Mouse (Mus musculus) neural tube, embryonic 13.5 days (tissue): ENCODE results near the gene Prkar1a. TPM values are rescaled to one million over a fixed set of nuclear protein-coding genes. Genes with fewer than 3 reads are reported as not detected.
A peak's percentile ranks its signal among the peaks of the same experiment; 100 is the strongest.

Source experiments
- ATAC-seq: fragments of 200-750 bp; cut with Nextera tagmentation; 2 replicates; pipeline ENCODE4 v1.8.0; 2017; ENCODE audit warnings: low read depth, mild to moderate bottlenecking, moderate TSS enrichment, moderate library complexity
- H3K27ac ChIP-seq: fragments of 300-500 bp; sonication (generic); replicated peaks from 2 replicates; pipeline ENCODE4 v1.5.1; 2015; ENCODE audit warnings: moderate library complexity, mild to moderate bottlenecking, inconsistent platforms
- H3K27me3 ChIP-seq: fragments of 300-500 bp; sonication (generic); 2 replicates; pipeline ENCODE4 v1.6.1; 2015; ENCODE audit warnings: mild to moderate bottlenecking, inconsistent platforms
- H3K36me3 ChIP-seq: fragments of 300-500 bp; sonication (generic); 2 replicates; pipeline ENCODE4 v1.6.1; 2015; ENCODE audit warnings: mild to moderate bottlenecking, inconsistent platforms
- H3K4me1 ChIP-seq: fragments of 300-500 bp; sonication (generic); replicated peaks from 2 replicates; pipeline ENCODE4 v1.6.1; 2015; ENCODE audit warnings: inconsistent platforms
- H3K4me2 ChIP-seq: fragments of 300-500 bp; sonication (generic); 2 replicates; pipeline ENCODE4 v1.6.1; 2015; ENCODE audit warnings: inconsistent platforms, mild to moderate bottlenecking, moderate library complexity
- H3K4me3 ChIP-seq: fragments of 300-500 bp; sonication (generic); 2 replicates; pipeline ENCODE4 v1.5.1; 2015; ENCODE audit warnings: mild to moderate bottlenecking, inconsistent platforms
- H3K9ac ChIP-seq: fragments of 300-500 bp; sonication (generic); 2 replicates; pipeline ENCODE4 v1.6.1; 2015; ENCODE audit warnings: moderate library complexity, mild to moderate bottlenecking, inconsistent platforms
- H3K9me3 ChIP-seq: fragments of 300-500 bp; sonication (generic); 2 replicates; pipeline ENCODE4 v1.6.1; 2016; ENCODE audit warnings: inconsistent platforms
- WGBS: fragments of 180-500 bp; shearing (Covaris S2); methylation state at CpG from one replicate; pipeline ENCODE4 v1.1.7; 2015; 5-methylcytosine and 5-hydroxymethylcytosine counted together
- polyA plus RNA-seq: library from polyadenylated mRNA; unstranded; fragments of >200 nt; fragmentation: Nextera tagmentation; extraction: Ambion mirVana; gene quantifications from 2 replicates; pipeline ENCODE4 v1.2.1, GENCODE M21; 2015

Gene Prkar1a
- polyA plus RNA-seq, 1 experiment from 2014 or later = 457 TPM

- Histone ChIP-seq H3K4me2 (no peak overlapping the region), H3K27me3 (no peaks in the 10 kb centered on the region), H3K27ac (no peak overlapping the region), H3K9ac (no peak overlapping the region), H3K9me3 (no peaks in the 10 kb centered on the region), H3K36me3 (peaks cover 59% of the 10 kb centered on the region), H3K4me3 (no peak overlapping the region), H3K4me1 (peaks cover 3% of the 10 kb centered on the region; the same call in 1 of the 2 replicates)
- ATAC-seq = no peak
- 92% methylated on average over 8 of the region's 8 CpGs for WGBS
Observed at GRCm38 (mm10) chr11:109669149-109669708, 20.0 kb downstream of the Prkar1a start.

DNA sequence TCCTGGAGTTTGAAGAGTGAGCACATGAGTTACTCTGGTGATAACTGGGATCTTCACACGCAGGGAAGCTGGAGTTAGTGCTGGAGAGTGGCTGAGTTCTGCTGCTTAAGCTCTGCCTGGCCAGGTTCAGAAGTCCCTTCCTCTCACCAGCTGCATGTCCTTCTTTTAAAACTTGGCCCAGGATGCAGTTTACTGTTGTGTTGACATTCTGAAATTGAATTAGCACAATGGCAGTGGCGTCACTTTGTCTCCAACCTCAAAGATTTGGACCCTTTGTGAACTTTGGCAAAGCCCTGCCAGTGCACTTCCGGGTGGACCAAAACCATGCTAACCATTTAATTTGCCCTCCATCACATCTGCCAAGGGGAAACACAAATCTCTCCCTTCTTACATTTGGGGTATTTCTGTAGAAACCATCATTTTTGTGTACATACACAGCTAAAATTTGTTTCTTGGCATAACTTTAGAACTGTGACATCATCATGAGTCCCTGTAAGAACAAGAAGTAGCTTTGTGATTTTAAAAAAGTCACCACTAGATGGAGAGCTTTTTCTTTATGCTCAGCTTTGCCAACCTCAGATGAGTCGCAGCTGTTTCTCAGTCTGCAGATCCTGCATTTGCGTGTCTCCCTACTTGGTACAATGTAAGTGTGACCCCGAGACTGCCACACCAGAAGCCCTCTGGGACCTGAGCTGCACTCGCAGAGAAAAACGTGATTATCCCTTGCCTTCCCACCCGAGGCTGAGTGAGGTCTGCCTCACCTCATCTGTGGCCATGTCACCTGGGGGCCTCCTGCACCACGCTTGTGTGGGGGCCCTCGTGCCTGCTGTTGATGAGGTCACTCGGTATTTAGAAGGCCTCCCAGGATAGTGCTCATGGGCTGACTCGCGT, 21.1 kb downstream of the Prkar1a start:
- Histone ChIP-seq H3K4me1 (peaks cover 3% of the 10 kb centered on the region; the same call in 1 of the 2 replicates), H3K9me3 (no peaks in the 10 kb centered on the region), H3K27me3 (no peaks in the 10 kb centered on the region), H3K4me2 (no peak overlapping the region), H3K27ac (peak overlapping the region; percentile 56; the same call in 1 of the 2 replicates), H3K4me3 (no peak overlapping the region), H3K9ac (no peak overlapping the region), H3K36me3 (peaks cover 48% of the 10 kb centered on the region)
- WGBS = 63% methylated on average over 14 of the region's 14 CpGs
- peak; percentile 59 for ATAC-seq

- H3K27me3 ChIP-seq = no peaks in the 10 kb centered on the region
- no peak overlapping the region for H3K9ac ChIP-seq
- H3K27ac ChIP-seq = no peak overlapping the region
- peaks cover 3% of the 10 kb centered on the region; the same call in 1 of the 2 replicates for H3K4me1 ChIP-seq
- H3K4me2 ChIP-seq = no peak overlapping the region
- WGBS = 82% methylated on average over 6 of the region's 6 CpGs
- H3K4me3 ChIP-seq = no peak overlapping the region
- H3K36me3 ChIP-seq = peaks cover 37% of the 10 kb centered on the region
- H3K9me3 ChIP-seq = no peaks in the 10 kb centered on the region
- ATAC-seq = no peak
Observed at GRCm38 (mm10) chr11:109671136-109672020, 22.2 kb downstream of the Prkar1a start.

GRCm38 (mm10) chr11:109672021-109672324, 22.8 kb downstream of the Prkar1a start:
- Histone ChIP-seq H3K4me1 (peaks cover 3% of the 10 kb centered on the region; the same call in 1 of the 2 replicates), H3K4me2 (no peak overlapping the region), H3K4me3 (no peak overlapping the region), H3K9me3 (no peaks in the 10 kb centered on the region), H3K27ac (no peak overlapping the region), H3K36me3 (peaks cover 31% of the 10 kb centered on the region), H3K27me3 (no peaks in the 10 kb centered on the region), H3K9ac (no peak overlapping the region)
- no peak for ATAC-seq
- 91% methylated on average over 5 of the region's 5 CpGs for WGBS

DNA sequence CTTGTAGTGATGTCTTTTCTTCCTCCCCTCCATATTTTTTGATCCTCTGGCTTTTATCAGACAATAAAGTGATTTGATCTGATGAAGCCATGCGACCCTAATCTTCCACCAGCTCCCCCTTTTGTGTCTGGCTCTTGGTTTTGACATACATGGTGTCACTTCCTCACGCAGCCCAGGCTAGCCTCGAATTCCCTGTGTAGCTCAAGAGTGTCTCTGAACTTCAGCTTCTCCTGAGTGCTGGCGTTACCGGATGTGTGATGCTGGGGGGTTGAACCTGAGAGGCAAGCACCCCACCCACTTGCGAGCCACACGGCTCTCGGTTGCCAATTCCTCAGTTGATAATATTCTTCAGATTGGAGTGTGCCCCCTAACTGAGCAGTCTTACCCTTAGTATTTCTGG, 23.2 kb downstream of the Prkar1a start:
- H3K9ac ChIP-seq = no peak overlapping the region
- H3K36me3 ChIP-seq = peaks cover 27% of the 10 kb centered on the region
- H3K4me2 ChIP-seq = no peak overlapping the region
- H3K4me3 ChIP-seq = no peak overlapping the region
- H3K9me3 ChIP-seq = no peaks in the 10 kb centered on the region
- H3K27me3 ChIP-seq = no peaks in the 10 kb centered on the region
- H3K27ac ChIP-seq = no peak overlapping the region
- ATAC-seq = no peak
- 87% methylated on average over 8 of the region's 8 CpGs for WGBS
- peaks cover 3% of the 10 kb centered on the region; the same call in 1 of the 2 replicates for H3K4me1 ChIP-seq

DNA sequence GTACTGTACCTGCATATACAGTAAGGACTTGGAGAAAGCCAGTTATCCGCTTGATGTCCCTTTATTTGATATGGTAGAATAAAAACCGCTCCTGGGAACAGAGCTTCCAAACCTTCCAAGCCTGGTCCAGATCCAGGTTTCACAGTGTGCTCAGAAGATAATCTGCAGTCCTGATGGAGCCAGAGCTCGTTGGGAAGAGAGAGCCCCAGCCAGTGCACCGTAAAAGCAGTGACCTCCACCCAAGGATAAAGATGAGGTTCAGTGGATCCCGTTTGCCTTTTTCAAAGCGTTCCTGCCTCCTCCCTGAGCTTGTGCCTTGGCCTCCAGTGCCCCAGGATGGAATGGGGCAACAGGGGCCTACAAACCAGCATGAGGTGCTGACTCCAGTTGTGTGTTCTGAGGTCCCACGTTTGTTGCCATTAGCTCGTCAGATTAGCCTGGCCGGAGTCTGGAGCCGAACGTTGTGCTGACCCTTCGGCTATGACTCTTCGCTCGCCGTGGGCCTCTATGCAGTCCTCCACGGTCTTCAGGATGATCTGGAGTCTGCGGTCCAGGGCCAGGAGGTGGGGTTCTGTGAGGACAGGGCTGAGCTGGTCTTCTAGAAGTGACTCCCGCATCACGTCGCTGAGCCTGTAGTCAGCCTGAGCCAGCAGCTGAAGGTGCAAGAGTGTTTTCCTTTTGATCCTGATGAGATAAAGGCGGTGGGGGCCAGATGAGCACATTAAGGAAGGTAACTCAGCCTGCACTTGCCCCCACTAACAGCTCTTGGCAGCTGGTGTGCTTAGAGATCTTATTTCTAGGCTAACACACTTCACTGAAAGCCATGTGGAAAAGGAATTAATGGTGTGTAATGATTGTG, 23.9 kb downstream of the Prkar1a start:
- Histone ChIP-seq H3K27ac (no peak overlapping the region), H3K4me1 (peaks cover 3% of the 10 kb centered on the region; the same call in 1 of the 2 replicates), H3K4me2 (no peak overlapping the region), H3K9me3 (no peaks in the 10 kb centered on the region), H3K36me3 (peaks cover 20% of the 10 kb centered on the region), H3K4me3 (no peak overlapping the region), H3K27me3 (no peaks in the 10 kb centered on the region), H3K9ac (no peak overlapping the region)
- no peak for ATAC-seq
- 82% methylated on average over 21 of the region's 21 CpGs for WGBS

DNA sequence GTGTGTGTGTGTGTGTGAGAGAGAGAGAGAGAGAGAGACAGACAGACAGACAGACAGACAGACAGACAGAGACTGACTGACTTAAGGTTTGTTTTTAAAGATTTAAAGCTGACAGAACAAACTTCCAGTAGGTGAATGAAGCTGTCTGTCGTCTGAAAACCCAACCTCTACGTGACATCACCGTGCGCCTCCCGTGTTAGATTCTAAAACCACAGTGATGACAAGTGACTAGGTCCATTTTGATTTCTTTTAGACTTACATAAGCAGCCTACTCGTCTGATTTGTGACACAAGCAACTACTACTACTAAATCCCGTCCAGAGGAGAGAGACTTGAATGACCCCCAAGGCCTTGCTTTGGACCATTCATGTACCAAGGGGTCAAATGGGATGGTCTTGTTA, 24.5 kb downstream of the Prkar1a start:
- Histone ChIP-seq H3K9me3 (no peaks in the 10 kb centered on the region), H3K4me2 (no peak overlapping the region), H3K4me3 (no peak overlapping the region), H3K27ac (no peak overlapping the region), H3K36me3 (peaks cover 14% of the 10 kb centered on the region), H3K27me3 (no peaks in the 10 kb centered on the region), H3K9ac (no peak overlapping the region), H3K4me1 (peaks cover 3% of the 10 kb centered on the region; the same call in 1 of the 2 replicates)
- 87% methylated on average over 7 of the region's 7 CpGs for WGBS
- ATAC-seq = no peak

GRCm38 (mm10) chr11:109674542-109674941, 25.3 kb downstream of the Prkar1a start:
- Histone ChIP-seq H3K27me3 (no peaks in the 10 kb centered on the region), H3K27ac (no peak overlapping the region), H3K9ac (no peak overlapping the region), H3K9me3 (no peaks in the 10 kb centered on the region), H3K4me3 (no peak overlapping the region), H3K4me1 (peaks cover 3% of the 10 kb centered on the region; the same call in 1 of the 2 replicates), H3K36me3 (peaks cover 10% of the 10 kb centered on the region), H3K4me2 (no peak overlapping the region)
- no peak for ATAC-seq
- 78% methylated on average over 11 of the region's 11 CpGs for WGBS

GRCm38 (mm10) chr11:109675208-109675607, 26.0 kb downstream of the Prkar1a start:
- Histone ChIP-seq H3K4me2 (no peak overlapping the region), H3K9me3 (no peaks in the 10 kb centered on the region), H3K27ac (no peak overlapping the region), H3K4me3 (no peak overlapping the region), H3K36me3 (peaks cover 4% of the 10 kb centered on the region), H3K9ac (no peak overlapping the region), H3K4me1 (peaks cover 3% of the 10 kb centered on the region; the same call in 1 of the 2 replicates), H3K27me3 (no peaks in the 10 kb centered on the region)
- no peak for ATAC-seq
- 87% methylated on average over 3 of the region's 3 CpGs for WGBS

- Histone ChIP-seq H3K4me1 (no peaks in the 10 kb centered on the region), H3K27ac (no peak overlapping the region), H3K4me2 (no peak overlapping the region), H3K27me3 (no peaks in the 10 kb centered on the region), H3K9me3 (no peaks in the 10 kb centered on the region), H3K36me3 (no peaks in the 10 kb centered on the region), H3K4me3 (no peak overlapping the region), H3K9ac (no peak overlapping the region)
- ATAC-seq = no peak
- WGBS = 89% methylated on average over 9 of the region's 9 CpGs
Observed at GRCm38 (mm10) chr11:109675771-109676170, 26.6 kb downstream of the Prkar1a start.

DNA sequence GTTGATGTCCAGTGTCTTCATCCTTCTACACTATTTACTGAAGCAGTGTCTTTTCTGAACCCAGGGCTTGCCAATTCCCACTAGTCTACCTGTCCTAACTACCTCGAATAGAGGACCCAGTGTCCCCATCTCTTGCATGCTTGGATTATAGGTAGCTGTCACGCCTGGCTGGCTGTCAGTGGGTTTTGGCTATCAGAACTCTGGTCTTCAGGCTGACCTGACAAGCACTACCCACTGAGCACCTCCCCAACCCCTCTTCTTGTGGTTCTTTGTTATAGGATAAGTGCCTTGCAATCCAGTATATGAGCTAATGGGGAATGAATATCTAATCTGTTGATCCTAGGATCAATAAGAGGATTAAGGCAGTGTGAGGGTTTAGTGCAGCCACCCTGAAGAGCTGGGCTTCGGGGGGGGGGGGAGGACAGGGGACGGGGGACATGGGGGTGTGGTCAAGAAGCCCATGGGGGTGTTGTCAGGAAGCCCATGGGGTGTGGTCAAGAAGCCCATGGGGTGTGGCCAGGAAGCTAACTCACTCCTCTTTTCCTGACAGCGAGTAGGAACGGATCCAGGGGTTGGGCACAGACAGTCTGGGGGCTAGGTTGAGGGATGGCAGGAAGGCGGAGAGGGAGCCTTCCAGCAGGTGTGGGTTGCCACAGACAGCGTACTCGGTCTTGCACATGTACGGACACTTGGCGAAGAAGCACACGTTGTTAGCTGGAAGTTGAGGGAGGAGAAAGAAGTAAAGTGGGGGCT, 27.6 kb downstream of the Prkar1a start:
- H3K4me2 ChIP-seq = no peak overlapping the region
- H3K9ac ChIP-seq = no peak overlapping the region
- ATAC-seq = no peak
- no peak overlapping the region for H3K4me3 ChIP-seq
- no peaks in the 10 kb centered on the region for H3K4me1 ChIP-seq
- no peaks in the 10 kb centered on the region for H3K36me3 ChIP-seq
- WGBS = 77% methylated on average over 12 of the region's 12 CpGs
- H3K27me3 ChIP-seq = no peaks in the 10 kb centered on the region
- H3K9me3 ChIP-seq = no peaks in the 10 kb centered on the region
- H3K27ac ChIP-seq = no peak overlapping the region
